Comparison of ENCODE assay signal across 17 mouse cellular contexts in the genomic region with DNA sequence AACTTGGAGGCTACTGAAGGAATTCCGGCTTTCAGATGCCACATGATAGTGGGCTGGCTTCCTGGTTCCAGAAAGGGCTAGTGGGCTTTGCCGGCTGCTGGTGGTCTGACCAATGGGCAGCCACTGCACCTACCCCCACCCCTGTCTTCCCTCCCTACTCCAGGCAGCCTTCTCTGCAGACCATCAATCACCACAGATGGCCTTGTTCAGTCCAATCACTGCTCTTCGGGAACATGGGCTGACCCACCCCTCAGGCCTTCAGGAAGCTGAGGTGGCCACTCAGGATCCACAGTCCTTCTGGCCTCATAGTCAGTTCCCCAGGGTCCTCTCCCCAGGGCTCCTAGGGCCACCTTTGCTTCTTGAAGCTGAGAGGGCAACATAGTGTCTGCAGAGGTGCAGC.
DNase-seq lines count a peak whose midpoint lies in the region; ATAC-seq lines count a peak whose summit lies in the region.
"Had no signal": no experiment of that assay in that cellular context is flagged by ENCODE, and none has a peak within 500 bp of the region (broad histone marks: within the 10 kb centered on the region; RNA-seq: fewer than 3 reads in every experiment).

No protein-coding gene starts in this region.

- H3K27ac ChIP-seq in neural tube, embryonic 11.5 days (ENCODE audit: low read depth, low read length), result no peak overlapping the region
- no peak overlapping the region for H3K27ac ChIP-seq in midbrain, embryonic 16.5 days (ENCODE audit: low read length)
- no peak overlapping the region for H3K27ac ChIP-seq in kidney, embryonic 15.5 days
- H3K27ac ChIP-seq: embryonic facial prominence, embryonic 15.5 days had no signal

- H3K4me2 ChIP-seq in neural tube, embryonic 11.5 days (ENCODE audit: low read depth), result peak overlapping the region; percentile 66
- H3K4me2 ChIP-seq in midbrain, embryonic 16.5 days (ENCODE audit: low read length), result peak overlapping the region; percentile 60
- no peak overlapping the region for H3K4me2 ChIP-seq in kidney, embryonic 15.5 days
- H3K4me2 ChIP-seq: embryonic facial prominence, embryonic 15.5 days; heart, embryonic 11.5 days had no signal

- H3K36me3 ChIP-seq in neural tube, embryonic 11.5 days (ENCODE audit: control insufficient read depth, insufficient read depth, low read length), result no peaks in the 10 kb centered on the region
- H3K36me3 ChIP-seq in midbrain, embryonic 16.5 days (ENCODE audit: control insufficient read depth, insufficient read depth, low read length), result no peaks in the 10 kb centered on the region
- H3K36me3 ChIP-seq in kidney, embryonic 15.5 days, result no peaks in the 10 kb centered on the region
- H3K36me3 ChIP-seq: embryonic facial prominence, embryonic 15.5 days had no signal

- WGBS in neural tube, embryonic 11.5 days, result 60% methylated on average over 3 of the region's 3 CpGs
- WGBS in midbrain, embryonic 16.5 days, result 61% methylated on average over 2 of the region's 3 CpGs
- 43% methylated on average over 3 of the region's 3 CpGs for WGBS in kidney, embryonic 15.5 days

- peak; percentile 50 to 54 for DNase-seq in cerebellum, postnatal 10 days
- no peak for DNase-seq in cerebellum, adult 8-10 months
- DNase-seq in neural tube, embryonic 11.5 days (ENCODE audit: low spot score), result no peak
- no peak for DNase-seq in neural tube, embryonic 10.5 days (ENCODE audit: extremely low spot score, low spot score)
- no peak for DNase-seq in heart, adult 9 months (ENCODE audit: low spot score in 2 of 2)
- DNase-seq: adrenal gland, postnatal 25 days; gastrocnemius, postnatal 14 days; kidney, postnatal 14 days; liver; lung, adult 18-20 months; lung, postnatal 36 days had no signal

- peak; percentile 24; the same call in 1 of the 2 replicates for ATAC-seq in neural tube, embryonic 11.5 days (ENCODE audit: insufficient read depth, low FRiP score, low TSS enrichment)
- ATAC-seq in midbrain, embryonic 16.5 days, result no peak
- no peak for ATAC-seq in megakaryocyte, adult 5-6 weeks (ENCODE audit: poor library complexity, severe bottlenecking)
- no peak for ATAC-seq in kidney, embryonic 15.5 days (replicated peaks; ENCODE audit: low FRiP score)
- ATAC-seq: intestine, embryonic 16.5 days had no signal

- peaks cover 23% of the 10 kb centered on the region for H3K27me3 ChIP-seq in neural tube, embryonic 11.5 days (ENCODE audit: control insufficient read depth, insufficient read depth, low read length)
- H3K27me3 ChIP-seq in midbrain, embryonic 16.5 days (ENCODE audit: control insufficient read depth, insufficient read depth, low read depth, low read length), result no peaks in the 10 kb centered on the region
- H3K27me3 ChIP-seq in kidney, embryonic 15.5 days, result peaks cover 59% of the 10 kb centered on the region

- no peaks in the 10 kb centered on the region; the same call in 1 of the 2 replicates for H3K4me1 ChIP-seq in neural tube, embryonic 11.5 days (ENCODE audit: control insufficient read depth, insufficient read depth, low read length)
- H3K4me1 ChIP-seq in midbrain, embryonic 16.5 days (ENCODE audit: control insufficient read depth, insufficient read depth, low read length), result peaks cover 22% of the 10 kb centered on the region
- H3K4me1 ChIP-seq in kidney, embryonic 15.5 days, result peaks cover 8% of the 10 kb centered on the region

- H3K9ac ChIP-seq in neural tube, embryonic 11.5 days (ENCODE audit: low read length), result no peak overlapping the region
- peak overlapping the region; percentile 83 for H3K9ac ChIP-seq in midbrain, embryonic 16.5 days (ENCODE audit: low read depth, low read length)
- no peak overlapping the region for H3K9ac ChIP-seq in kidney, embryonic 15.5 days
- H3K9ac ChIP-seq: embryonic facial prominence, embryonic 15.5 days had no signal

- H3K9me3 ChIP-seq in neural tube, embryonic 11.5 days (ENCODE audit: control insufficient read depth, low read length), result no peaks in the 10 kb centered on the region
- H3K9me3 ChIP-seq in midbrain, embryonic 16.5 days (replicated peaks; ENCODE audit: control insufficient read depth, low read length, poor library complexity, severe bottlenecking), result no peaks in the 10 kb centered on the region
- H3K9me3 ChIP-seq in kidney, embryonic 15.5 days (replicated peaks), result no peaks in the 10 kb centered on the region
- H3K9me3 ChIP-seq: embryonic facial prominence, embryonic 15.5 days had no signal

- H3K4me3 ChIP-seq in neural tube, embryonic 11.5 days (ENCODE audit: low read depth, low read length), result no peak overlapping the region
- H3K4me3 ChIP-seq in midbrain, embryonic 16.5 days (ENCODE audit: low read depth, low read length), result no peak overlapping the region
- H3K4me3 ChIP-seq in kidney, embryonic 15.5 days (replicated peaks), result no peak overlapping the region
- H3K4me3 ChIP-seq: embryonic facial prominence, embryonic 15.5 days had no signal

Comparison
In these comparisons a context has a peak if more than half of its experiments do, and no peak if none do; other contexts are left out.
1. DNase-seq: peak in cerebellum, postnatal 10 days (2 of 2); none in cerebellum, adult 8-10 months (single experiment), neural tube, embryonic 11.5 days (single experiment), neural tube, embryonic 10.5 days (single experiment) and heart, adult 9 months (0 of 2).